Mouse (Mus musculus): ENCODE results near the gene Marcks.
"Not testable (repeated sequence)": the region's sequence is repeated elsewhere in the genome, so short reads cannot be mapped to it uniquely, and the experiment has no call there.

Marcks gene

GRCm38 (mm10) chr10:37111432-37111831 is 27.3 kb downstream of the Marcks start:
- Histone ChIP-seq H3K27me3 (ENCODE audit: control insufficient read depth, insufficient read depth, low read length, poor library complexity, severe bottlenecking) (no peaks in the 10 kb centered on the region), H3K36me3 (ENCODE audit: control insufficient read depth, insufficient read depth, low read length, poor library complexity, severe bottlenecking) (no peaks in the 10 kb centered on the region)
- DNase-seq (ENCODE audit: low read depth, low spot score): no peak

- no peak for DNase-seq (ENCODE audit: low read depth, low spot score)
- Histone ChIP-seq H3K36me3 (ENCODE audit: control insufficient read depth, insufficient read depth, low read length, poor library complexity, severe bottlenecking) (no peaks in the 10 kb centered on the region), H3K27me3 (ENCODE audit: control insufficient read depth, insufficient read depth, low read length, poor library complexity, severe bottlenecking) (no peaks in the 10 kb centered on the region)
These were observed 31.7 kb downstream of the Marcks start for GRCm38 (mm10) chr10:37106871-37107627.

GRCm38 (mm10) chr10:37106303-37106702 is 32.4 kb downstream of the Marcks start:
- no peak for DNase-seq (ENCODE audit: low read depth, low spot score)
- Histone ChIP-seq H3K27me3 (ENCODE audit: control insufficient read depth, insufficient read depth, low read length, poor library complexity, severe bottlenecking) (no peaks in the 10 kb centered on the region), H3K36me3 (ENCODE audit: control insufficient read depth, insufficient read depth, low read length, poor library complexity, severe bottlenecking) (no peaks in the 10 kb centered on the region)

GRCm38 (mm10) chr10:37102227-37103080 is 36.3 kb downstream of the Marcks start:
- no peak for DNase-seq (ENCODE audit: low read depth, low spot score)
- no peaks in the 10 kb centered on the region for H3K36me3 ChIP-seq (ENCODE audit: control insufficient read depth, insufficient read depth, low read length, poor library complexity, severe bottlenecking)

GRCm38 (mm10) chr10:37101733-37102132 is 37.0 kb downstream of the Marcks start:
- no peaks in the 10 kb centered on the region for H3K27me3 ChIP-seq (ENCODE audit: control insufficient read depth, insufficient read depth, low read length, poor library complexity, severe bottlenecking)
- no peak for DNase-seq (ENCODE audit: low read depth, low spot score)
- no peaks in the 10 kb centered on the region for H3K36me3 ChIP-seq (ENCODE audit: control insufficient read depth, insufficient read depth, low read length, poor library complexity, severe bottlenecking)

More at GRCm38 (mm10) chr10:37102227-37103080, 36.3 kb downstream of the Marcks start:
- no peaks in the 10 kb centered on the region for H3K27me3 ChIP-seq (ENCODE audit: control insufficient read depth, insufficient read depth, low read length, poor library complexity, severe bottlenecking)

GRCm38 (mm10) chr10:37096529-37096928 is 42.2 kb downstream of the Marcks start:
- Histone ChIP-seq H3K36me3 (ENCODE audit: control insufficient read depth, insufficient read depth, low read length, poor library complexity, severe bottlenecking) (no peaks in the 10 kb centered on the region), H3K27me3 (ENCODE audit: control insufficient read depth, insufficient read depth, low read length, poor library complexity, severe bottlenecking) (no peaks in the 10 kb centered on the region)
- DNase-seq (ENCODE audit: low read depth, low spot score): no peak

GRCm38 (mm10) chr10:37095803-37096202 is 42.9 kb downstream of the Marcks start:
- DNase-seq (ENCODE audit: low read depth, low spot score): no peak
- H3K36me3 ChIP-seq (ENCODE audit: control insufficient read depth, insufficient read depth, low read length, poor library complexity, severe bottlenecking): no peaks in the 10 kb centered on the region
- H3K27me3 ChIP-seq (ENCODE audit: control insufficient read depth, insufficient read depth, low read length, poor library complexity, severe bottlenecking): no peaks in the 10 kb centered on the region

GRCm38 (mm10) chr10:37093306-37093705 is 45.4 kb downstream of the Marcks start:
- Histone ChIP-seq H3K36me3 (ENCODE audit: control insufficient read depth, insufficient read depth, low read length, poor library complexity, severe bottlenecking) (no peaks in the 10 kb centered on the region), H3K27me3 (ENCODE audit: control insufficient read depth, insufficient read depth, low read length, poor library complexity, severe bottlenecking) (no peaks in the 10 kb centered on the region)
- no peak for DNase-seq (ENCODE audit: low read depth, low spot score)

GRCm38 (mm10) chr10:37090411-37090810 is 48.3 kb downstream of the Marcks start:
- no peak for DNase-seq (ENCODE audit: low read depth, low spot score)
- no peaks in the 10 kb centered on the region for H3K36me3 ChIP-seq (ENCODE audit: control insufficient read depth, insufficient read depth, low read length, poor library complexity, severe bottlenecking)
- H3K27me3 ChIP-seq (ENCODE audit: control insufficient read depth, insufficient read depth, low read length, poor library complexity, severe bottlenecking): no peaks in the 10 kb centered on the region

- not testable (repeated sequence) for H3K36me3 ChIP-seq (ENCODE audit: control insufficient read depth, insufficient read depth, low read length, poor library complexity, severe bottlenecking); DNase-seq (ENCODE audit: low read depth, low spot score); H3K27me3 ChIP-seq (ENCODE audit: control insufficient read depth, insufficient read depth, low read length, poor library complexity, severe bottlenecking)
These were observed 54.6 kb downstream of the Marcks start for GRCm38 (mm10) chr10:37084071-37084470.

Measured in splenic B cell, adult 2 months (primary cell).